Mouse (Mus musculus) cerebellum, adult 2 months (tissue): Measurements from ENCODE around the gene Fgfr2.

Source experiments
- CTCF ChIP-seq: fragments of 200-500 bp; IDR thresholded peaks from 2 replicates; pipeline ENCODE4 v1.5.1; 2011; ENCODE audit warnings: low read depth, mild to moderate bottlenecking, control low read depth, low read length, moderate library complexity, borderline replicate concordance; ENCODE audit not compliant: insufficient read depth
- POLR2A ChIP-seq: fragments of 200-500 bp; IDR thresholded peaks from 2 replicates; pipeline ENCODE4 v1.6.1; 2011; ENCODE audit warnings: low read length, control low read depth, borderline replicate concordance; ENCODE audit not compliant: insufficient read depth

DNA sequence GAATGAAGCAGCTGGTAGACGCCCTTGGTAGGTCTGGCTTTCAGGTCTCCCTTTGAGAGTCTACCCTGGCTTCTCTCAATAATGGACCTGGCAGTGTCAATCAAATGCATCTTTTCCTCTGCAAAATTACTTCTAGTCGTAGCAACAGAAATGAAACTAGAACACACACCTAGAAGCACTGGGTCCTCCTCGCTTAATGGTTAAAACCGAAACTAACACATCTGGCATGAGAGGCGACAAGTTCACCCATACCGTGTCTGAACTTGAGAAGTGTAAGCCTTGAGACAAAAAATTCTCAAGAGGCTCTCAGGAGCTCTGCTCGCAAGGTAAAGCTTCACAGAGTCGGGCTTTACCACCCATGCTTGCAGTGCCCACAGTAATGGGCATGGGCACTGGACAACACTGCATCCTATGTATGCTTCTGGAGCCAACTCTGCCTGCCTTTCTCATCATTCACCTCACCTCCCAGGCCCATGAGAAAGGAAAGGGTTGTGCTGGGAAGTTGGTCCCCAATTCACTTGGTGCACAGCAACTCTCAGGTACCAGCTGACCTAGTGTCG is 2295.2 kb downstream of the Fgfr2 start:
- TF ChIP-seq CTCF: no peak
- TF ChIP-seq POLR2A: no peak
